Mouse (Mus musculus) urinary bladder, adult 18-20 months (tissue): ENCODE results near the gene Hoxa11.

Experiments used
- DNase-seq, 2 experiments: peaks; one replicate each; pipeline ENCODE4 v3.0.0; 2022; ENCODE audit warnings: low spot score in 2 of 2, mixed read lengths in 2 of 2

The Hoxa11 gene

DNA sequence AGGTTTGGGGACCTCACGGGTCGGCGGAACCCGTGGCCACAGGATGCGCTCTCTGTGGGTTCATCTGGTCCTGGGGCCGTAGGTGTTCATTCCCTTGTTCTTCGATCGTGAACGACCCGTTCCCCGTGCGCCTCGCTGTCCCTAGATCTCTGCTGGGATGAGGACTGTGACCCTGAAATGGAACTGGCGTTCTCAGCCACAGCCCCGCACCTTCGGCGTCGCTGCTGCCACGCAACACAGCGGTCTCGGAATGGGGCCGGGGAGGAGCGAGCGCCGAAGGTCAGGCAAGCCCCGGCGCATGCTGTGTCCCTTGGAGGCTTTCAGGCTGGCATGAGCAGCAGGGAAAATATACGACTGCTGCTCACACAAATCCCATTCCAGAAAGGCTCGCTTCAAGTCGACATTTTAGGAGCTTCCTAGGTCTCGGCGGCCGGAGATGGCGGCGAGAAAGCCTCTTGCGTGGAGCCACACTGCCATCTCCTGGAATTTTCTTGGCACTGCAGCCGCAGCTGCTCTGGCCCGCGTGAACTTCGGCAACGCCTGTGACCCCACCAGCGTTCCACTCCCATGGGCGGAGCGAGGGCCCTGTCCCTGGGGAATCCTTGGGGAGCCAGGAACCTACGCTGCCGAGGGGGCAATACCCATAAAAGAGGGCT, 24.1 kb downstream of the Hoxa11 start, which contains the start of gene Hoxa7:
Gene Hoxa7, minus strand, starts transcription at position 518 of the 656 bp plus-strand sequence.
- peak; percentile 92 to 93 for DNase-seq

DNA sequence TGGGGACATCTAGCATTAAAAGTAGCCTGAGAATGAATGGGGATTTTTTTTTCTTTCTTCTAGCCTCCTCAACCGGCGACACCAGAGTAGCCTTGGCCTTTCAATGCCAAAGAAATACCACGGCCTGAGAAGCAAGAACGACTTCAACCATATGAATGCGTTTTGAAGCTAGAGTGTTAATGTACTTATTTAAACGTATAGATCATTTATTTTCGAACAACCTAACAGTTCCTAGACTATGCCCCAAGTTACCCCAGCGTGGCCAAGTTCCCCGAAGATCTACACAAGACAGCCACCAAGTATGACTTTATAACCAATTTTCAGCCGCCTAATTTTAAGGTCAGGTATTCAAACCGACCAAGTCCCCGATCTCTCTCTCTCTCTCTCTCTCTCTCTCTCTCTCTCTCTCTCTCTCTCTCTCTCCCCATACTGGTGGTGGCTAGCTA, 24.7 kb downstream of the Hoxa11 start:
- DNase-seq: no peak

DNA sequence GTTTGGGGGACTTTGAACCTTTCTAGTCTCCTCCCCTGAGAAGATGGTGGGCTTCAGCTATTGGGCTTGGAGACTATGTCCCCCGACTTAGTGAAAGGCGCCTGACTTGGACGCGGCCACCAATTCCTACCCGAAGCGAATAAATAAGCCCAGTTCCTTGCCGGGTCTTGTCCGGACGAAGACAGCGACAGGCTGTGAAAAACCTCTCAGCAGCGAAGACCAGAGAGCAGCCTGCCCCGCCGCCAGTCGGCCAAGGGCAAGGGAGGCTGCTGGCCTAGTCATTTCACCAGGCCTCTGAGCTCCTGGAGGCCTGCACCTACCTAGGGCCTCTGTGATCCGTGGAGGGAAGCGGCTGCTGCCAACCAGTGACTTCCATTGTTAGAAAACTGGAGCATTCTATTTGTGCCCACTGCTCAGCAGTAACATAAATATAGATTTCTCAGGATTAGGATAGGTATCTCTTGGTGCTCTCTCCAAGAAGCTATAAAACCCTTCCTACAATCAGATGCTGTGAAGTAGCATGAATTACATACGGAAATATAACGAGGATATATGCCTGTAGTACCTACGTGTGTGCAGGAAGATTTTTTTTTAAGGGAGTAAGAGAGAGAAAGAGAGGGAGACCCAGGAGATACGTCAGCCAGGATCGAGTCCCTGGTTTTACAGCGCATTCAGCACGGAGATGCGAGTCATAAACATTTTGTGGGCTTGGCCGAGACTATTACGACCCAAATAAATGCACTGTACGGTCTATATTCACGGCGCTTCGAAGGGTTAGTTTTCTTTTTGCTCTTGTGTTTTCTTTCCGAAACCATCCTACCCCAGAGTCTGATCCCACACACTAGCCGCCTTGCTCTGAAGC, 25.4 kb downstream of the Hoxa11 start:
- peak in 1 of 2 experiments; percentile 54 for DNase-seq

DNA sequence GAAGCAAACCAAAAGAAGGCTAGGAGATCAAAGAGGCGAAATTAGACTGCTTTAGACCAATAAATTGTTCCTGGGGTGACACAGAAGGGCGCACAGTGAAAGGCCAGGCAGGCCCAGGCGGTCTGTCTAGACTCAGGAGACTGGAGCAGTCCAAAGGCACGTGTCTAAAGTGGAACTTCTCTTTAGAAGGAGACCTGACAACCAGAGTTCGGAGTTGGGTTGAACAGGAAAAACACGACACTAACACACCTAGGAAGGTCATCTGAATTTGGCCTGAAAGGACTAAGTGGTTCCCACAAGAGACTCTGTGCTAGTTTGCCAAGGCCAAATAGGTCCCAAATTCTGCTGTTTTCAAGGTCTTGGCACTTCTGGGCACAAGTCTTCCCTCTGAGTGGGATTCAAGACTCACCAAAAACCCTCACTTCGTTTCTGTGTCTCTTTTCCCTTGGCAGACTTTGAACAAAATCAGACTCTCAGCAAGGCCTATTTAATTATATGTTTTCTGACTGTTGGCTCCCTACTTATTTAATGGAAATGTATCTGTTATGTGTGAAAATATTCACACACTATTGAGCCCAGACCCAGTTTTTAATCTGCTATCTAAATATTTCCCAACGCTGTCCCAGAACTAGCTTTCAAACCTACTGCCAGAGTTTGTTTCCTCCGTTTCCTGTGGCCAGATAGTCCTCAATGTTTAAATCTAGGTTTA, 26.2 kb downstream of the Hoxa11 start:
- no peak for DNase-seq

DNA sequence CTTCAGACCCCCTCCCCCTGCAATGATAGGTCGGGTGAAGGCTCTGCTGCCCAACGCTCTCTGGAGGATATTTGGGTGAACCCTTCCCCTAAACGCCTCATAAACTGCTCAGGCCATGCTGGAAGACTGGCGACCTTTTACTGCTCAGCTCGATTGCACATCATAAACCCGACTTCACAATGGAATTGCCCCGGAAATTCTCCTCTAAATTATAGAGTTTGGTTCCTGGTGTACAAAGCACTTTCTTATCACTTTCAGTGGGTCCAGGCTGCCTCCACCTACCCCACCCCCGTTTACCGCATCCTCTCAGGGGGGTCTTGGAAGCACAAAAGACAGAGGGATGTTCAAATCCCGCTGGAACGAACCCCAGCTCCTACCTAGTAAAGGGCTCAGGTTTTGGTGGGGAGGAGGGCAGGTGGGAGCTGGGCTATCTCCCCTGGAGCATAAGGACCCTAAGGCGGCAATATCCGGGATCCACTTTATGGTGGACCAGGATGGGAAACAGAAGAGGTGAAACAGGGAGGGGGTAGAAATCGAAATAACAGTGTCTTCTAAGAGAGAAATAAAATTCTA, 26.9 kb downstream of the Hoxa11 start:
- DNase-seq: peak; percentile 0 to 33

DNA sequence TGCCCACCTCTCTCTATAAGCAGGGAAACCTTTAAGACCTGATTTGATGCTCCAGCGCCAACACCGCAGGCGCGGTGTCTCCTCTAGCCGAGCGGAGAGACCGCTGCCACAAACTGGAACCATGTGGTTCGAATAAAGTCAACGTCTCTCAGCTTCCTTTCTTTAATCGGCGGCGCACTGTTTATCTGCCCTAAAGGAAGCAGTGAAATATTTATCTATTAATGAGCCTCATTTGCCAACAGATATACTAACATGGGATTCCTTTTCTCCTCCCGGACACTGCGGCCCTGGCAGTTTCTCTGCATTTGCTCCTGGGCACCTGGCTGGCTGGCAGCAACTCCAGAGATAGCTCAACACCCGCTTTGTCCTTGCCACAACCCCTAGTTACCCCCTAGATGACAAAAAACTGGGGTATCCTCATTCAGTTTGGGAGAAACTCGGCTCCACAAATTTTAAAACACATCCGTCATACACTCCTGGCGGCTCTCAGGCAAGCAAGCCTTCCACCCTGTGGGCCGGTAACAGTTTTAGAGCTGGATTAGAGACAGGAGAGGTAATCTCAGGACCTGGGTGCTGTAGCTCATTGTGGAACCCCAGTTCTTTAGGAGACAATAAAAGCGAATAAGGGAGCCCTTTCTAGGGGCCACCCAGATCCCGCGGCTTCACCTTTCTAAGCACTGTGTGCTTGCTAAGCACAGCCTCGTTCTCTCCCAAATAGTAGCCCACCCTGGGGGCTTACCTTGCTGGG, 27.5 kb downstream of the Hoxa11 start:
- DNase-seq: peak in 1 of 2 experiments; percentile 1

DNA sequence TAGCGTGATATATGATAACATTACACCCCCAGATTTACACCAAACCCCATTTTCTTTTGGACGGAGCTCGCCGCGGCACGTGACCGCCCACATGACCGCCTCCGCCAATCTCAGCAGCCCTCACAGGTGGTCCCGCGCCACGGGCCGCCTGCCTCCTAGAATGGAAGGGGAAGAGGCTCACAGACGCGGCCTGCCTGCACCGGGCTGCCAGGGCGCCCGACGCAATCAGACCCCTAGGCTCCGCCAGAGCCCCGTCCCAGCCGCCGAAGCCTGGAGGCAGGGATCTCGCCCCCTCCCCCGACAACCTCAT, 28.2 kb downstream of the Hoxa11 start:
- peak in 1 of 2 experiments; percentile 90 for DNase-seq

DNA sequence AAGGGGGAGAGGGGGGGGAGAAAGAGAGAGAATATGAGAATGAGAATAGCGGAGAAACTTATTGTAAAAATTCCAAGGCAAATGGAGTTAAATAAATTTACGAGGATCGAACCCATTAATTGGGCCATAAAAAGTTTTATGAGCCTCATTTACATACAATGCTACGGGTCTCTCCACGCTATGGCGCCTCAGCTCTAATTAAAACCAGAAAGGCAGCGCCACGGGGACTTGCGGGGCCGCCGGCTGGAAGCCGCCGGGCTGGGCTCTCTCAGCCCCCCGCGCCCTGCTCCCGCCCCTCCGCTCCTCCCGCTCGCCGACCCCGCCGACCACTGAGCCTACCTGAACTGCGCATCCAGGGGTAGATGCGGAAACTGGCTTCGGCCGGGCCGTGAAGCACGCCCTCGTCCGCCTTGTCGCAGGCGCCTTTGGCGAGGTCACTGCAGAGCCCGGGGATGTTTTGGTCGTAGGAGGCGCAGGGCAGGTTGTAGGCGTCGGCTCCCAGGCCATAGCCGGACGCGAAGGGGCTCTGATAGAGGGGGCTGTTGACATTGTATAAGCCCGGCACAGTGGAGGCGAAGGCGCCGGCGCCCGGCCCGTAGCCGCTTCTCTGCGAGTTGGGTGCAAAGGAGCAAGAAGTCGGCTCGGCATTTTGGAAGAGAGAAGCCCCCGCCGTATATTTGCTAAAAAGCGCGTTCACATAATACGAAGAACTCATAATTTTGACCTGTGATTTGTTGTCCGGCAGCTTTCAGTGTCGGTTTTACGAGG, 28.7 kb downstream of the Hoxa11 start:
- peak; percentile 30 to 79 for DNase-seq

DNA sequence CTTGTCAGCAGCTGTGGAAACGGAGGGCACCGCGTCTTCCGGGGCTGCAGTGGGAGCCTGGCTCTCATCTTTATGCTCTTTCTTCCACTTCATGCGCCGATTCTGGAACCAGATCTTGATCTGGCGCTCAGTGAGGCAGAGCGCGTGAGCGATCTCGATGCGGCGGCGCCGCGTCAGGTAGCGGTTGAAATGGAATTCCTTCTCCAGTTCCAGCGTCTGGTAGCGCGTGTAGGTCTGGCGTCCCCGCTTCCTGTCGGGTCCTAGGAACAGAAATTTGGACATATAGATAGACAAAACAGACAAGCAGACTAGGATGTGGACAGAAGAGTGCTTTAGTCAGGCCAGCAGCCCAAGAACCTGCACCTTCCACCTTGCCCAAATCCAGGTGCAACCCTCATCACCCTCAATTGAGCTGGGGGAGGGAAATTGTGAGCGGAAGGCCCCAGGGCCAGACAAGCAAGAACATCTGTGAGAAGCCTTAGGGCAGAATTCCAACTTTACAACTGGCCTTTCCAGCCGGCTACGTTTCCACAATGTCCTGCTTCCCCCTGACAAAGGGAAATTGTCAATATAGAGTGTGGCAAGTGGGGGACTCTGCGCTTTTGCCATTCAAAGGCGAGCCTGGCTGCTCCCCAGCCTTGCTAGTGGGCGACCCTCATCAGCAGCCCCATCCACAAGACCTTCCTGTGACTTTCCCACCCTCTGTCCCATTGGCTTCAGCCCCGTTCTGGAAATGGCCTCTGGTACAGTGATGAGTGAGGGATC, 29.7 kb downstream of the Hoxa11 start:
- peak; percentile 2 to 42 for DNase-seq

DNA sequence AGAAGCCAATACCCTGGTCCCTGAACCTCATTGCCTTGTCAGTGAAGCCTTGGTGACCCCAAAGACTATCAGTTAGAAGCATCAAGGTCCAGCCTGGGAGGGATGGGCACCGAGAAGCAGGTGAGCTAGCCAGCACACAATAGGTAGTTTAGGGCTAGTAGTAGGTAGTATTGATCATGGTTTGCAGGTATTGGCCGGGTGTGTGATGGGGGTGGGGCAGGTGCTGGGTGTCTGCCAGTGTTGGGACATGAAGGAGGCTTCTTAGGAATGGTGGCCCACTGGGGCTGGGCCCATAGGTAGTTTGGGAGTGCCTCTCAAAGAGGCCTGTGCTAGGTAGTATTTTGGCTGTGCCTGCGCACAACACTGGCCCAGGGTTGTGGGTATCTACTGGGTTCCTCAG, 30.5 kb downstream of the Hoxa11 start:
- no peak for DNase-seq

DNA sequence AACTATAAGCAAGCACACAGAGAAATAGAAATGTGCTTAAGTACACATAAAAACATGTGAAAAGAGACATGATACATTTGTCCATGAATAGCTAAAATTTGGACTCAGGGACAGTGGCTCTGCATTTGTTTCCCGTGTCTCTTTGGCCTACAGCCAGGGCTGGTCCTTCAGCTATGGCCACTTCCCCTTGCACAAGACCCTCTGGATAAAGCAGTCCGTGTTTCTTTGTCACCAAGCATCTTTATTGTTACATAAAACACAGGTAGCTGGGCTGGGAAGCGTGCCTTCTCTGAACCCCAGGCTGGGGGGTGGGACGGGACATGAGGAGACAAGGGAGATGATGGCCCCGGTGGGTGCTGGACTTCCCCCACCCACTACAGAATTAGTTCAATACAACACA, 31.3 kb downstream of the Hoxa11 start:
- DNase-seq: no peak

DNA sequence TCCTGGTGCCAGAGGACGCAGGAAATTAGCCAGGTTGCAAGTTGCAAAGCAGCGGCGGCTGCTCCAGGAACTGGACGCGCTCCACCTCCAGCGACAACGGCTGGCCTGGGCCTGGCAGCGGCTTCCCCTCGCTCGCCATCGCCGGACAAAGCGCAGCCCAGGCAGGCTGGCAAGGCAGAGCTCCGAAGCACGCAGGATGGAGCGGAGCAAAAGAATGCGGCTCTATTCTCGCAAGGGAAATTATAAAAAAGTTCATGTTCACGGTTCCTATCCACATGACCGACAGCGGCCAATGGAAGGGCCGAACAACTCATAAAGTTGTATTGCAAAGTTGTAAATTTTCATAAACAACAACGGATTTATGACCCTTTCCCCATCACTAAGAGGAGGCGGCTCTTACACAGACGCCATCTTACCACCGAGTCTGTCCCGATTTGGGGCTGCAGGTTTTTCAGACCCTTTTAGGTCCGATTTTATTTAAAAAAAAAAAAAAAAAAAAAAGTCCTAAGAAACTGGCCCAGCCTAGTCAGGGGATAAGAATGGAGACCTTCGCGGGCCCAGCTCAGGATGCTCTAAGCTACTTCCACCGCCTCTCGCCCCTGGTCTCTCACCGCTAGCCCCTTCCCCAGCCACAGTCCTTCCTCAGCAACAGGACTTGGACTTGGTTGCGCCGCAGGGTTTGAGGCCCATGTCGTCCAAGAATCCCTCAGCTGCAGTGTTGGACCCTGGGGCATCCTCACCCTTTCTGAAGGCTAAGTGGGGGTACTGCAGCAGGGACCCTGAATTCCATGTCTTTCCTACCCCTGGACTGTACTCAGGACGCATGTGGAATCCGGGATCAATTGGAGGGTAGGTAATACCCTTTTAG, 32.3 kb downstream of the Hoxa11 start, which contains the start of the genes Hoxa3 and Gm28308:
Gene Hoxa3, minus strand, starts transcription at position 218 of the 868 bp plus-strand sequence.
Gene Gm28308, minus strand, starts transcription at position 221 of the 868 bp plus-strand sequence.
- DNase-seq: peak; percentile 73 to 76

DNA sequence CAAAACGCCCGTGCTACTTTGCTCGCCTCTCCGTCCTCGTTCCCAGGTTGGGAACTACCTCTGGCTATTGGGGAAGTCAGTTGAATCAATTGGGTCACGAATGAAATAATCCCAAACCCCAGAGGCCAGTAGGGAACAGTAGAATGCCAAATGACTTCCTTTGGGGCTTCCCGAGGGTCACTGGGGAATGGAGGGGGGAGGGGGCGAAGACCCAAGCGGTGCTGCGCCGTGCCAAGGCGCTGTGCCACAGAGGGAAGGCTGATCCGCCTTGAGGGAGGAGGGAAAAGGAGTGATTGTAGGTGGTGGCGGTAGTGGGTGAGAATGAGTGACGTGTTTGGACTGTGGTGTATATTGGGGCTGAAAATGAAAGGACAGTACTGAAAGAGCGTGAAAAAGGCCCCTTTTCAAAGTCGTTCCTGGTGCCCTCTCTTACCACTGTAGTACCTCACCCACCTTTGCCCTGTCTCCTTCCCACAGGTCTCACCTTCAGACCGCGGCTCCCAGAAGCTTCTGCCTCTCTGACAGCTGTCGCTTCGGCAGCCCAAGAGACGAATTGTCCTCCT, 33.0 kb downstream of the Hoxa11 start:
- DNase-seq: peak in 1 of 2 experiments; percentile 36

DNA sequence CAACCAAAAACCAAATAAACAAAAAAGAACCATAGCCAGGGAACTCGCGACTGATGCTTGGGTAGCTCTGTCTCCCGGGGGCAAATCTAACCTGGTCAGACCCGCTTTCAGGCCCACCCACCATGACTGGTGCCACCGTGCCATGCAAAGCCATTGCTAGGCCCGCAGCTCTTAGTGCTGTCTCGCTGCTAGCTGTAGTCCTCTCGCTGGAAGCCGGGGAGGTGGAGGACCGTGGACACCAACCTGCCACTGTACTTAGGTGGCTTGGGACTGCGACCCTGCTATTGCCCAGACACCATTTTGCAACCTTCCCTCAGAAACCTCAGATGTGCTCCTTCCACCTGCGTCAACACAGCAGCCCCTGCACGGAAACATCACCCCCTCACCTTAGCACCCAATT, 33.6 kb downstream of the Hoxa11 start:
- DNase-seq: peak in 1 of 2 experiments; percentile 8

DNA sequence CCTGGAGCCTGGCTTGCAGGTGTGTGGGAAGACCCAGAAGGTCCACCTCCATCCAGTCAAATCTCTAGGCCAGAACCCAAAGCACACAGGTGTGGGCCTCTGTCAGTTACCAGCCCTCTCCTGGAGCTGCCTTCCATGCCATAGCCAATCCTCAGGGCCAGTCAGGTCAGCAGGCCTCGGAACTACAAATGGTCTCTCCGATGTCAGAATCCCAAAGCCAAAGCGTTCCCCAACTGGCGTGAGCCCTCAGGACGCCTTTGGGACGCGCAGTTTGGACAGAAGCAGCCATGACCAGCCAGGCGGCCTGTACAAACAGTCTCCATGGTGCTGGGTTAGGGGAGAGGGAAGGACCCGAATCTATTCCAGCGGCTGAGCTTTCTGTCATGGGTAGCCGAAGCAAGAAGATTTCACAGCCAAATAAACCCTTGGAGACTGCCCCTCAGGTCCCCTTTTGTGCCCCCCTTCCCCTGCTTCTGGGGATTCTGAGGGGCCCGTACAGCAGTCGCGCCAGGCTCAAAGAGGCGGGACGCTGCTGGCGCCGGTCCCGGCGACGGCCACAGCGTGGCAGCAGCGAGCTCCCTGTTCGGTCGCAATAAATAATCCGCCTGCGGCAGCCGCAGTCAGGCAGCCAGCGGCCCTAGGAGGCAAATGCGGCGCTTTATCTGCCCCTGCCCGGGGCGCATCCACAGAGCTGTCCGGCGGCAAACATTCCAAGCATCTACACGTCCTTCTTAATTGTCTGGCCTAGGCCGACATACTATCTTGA, 34.3 kb downstream of the Hoxa11 start:
- DNase-seq: peak in 1 of 2 experiments; percentile 75

DNA sequence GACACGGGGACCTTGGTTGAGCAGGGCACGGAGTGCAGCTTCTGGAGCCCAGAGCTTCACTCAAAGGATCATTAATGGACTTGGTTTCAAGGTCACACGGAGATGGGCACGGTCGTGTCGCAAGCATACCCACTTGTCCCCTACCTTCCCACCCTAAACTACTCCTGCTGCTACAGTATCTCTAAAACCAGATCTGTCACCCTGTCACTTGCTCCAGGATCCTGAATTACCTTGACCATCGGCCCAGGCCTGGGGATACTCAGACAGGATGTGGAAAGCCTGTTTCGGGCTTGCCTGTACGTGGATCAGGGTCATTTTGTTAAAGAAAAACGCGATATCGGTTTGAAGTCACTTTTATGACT, 35.9 kb downstream of the Hoxa11 start:
- no peak for DNase-seq

DNA sequence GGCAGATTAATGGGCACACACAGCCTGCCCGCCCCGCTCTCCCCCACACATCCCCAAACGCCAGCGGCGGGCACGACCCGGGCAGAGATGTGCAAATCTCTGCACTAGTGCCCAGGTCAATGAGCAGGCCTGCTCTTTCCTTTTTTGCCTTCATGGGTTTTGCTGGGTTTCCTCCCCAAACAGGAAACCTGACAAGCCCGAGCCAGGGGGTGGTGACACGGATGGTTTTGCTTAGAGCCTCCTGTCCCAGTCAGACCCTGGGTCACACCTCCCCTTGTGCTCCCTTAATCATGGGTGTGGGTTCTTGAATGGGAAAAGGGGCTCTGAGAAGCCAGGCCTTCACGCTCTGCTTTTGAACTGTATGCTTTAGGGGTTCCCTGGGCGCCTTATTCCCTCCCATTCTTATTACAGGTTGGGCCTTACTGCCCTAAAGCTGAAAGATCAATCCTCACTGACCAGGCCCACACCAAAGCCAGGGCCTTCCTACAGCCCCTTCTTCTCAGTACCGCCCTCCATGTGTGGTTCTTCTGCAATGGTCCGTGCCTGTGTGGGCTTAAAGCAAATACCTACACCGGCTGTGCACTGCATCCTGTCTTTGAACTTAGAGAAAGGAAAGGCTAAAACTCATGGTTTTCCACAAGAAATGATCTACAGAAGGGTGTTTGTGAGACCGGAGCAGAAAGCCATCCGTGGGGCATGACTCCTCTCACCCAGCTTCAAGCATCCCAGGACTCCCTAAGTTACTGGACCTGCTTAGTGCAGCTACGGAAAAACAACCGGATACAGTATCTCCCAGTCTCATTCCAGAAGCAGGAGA, 36.5 kb downstream of the Hoxa11 start:
- peak in 1 of 2 experiments; percentile 5 for DNase-seq
